13 mouse cellular contexts compared by ENCODE assay signal in genomic region chr9:16113936-16114642, GRCm38 (mm10).
DNase-seq lines count a peak whose midpoint lies in the region; ATAC-seq and TF ChIP-seq lines count a peak whose summit lies in the region.
"Had no signal": no experiment of that assay in that cellular context is flagged by ENCODE, and none has a peak within 500 bp of the region (broad histone marks: within the 10 kb centered on the region; RNA-seq: fewer than 3 reads in every experiment).

No protein-coding gene starts in this region.

- dilution Hi-C loops in CH12.LX (cut with MboI; ENCODE audit: extremely low pct_ligation_motif_present, extremely low pct_unique_long_range_greater_than_20kb, low sequenced_read_pairs) = no loop called here

- H3K79me2 ChIP-seq in CH12.LX (replicated peaks; ENCODE audit: control insufficient read depth, extremely low read depth, insufficient read depth, poor library complexity, severe bottlenecking) = no peaks in the 10 kb centered on the region

- H3K9ac ChIP-seq in heart, embryonic 16.5 days (ENCODE audit: low read length) = no peak overlapping the region
- no peak overlapping the region for H3K9ac ChIP-seq in heart, embryonic 11.5 days (ENCODE audit: low read depth, low read length)
- no peak overlapping the region for H3K9ac ChIP-seq in CH12.LX (ENCODE audit: insufficient read depth, low read depth)
- H3K9ac ChIP-seq in forebrain, embryonic 12.5 days = no peak overlapping the region
- H3K9ac ChIP-seq: embryonic facial prominence, embryonic 12.5 days; forebrain, postnatal 0 days; midbrain, embryonic 12.5 days had no signal

- H3K4me2 ChIP-seq in heart, embryonic 16.5 days (ENCODE audit: low read depth, low read length) = no peak overlapping the region
- H3K4me2 ChIP-seq in heart, embryonic 11.5 days = no peak overlapping the region
- H3K4me2 ChIP-seq in CH12.LX (ENCODE audit: insufficient read depth, low read depth, poor library complexity, severe bottlenecking) = no peak overlapping the region
- H3K4me2 ChIP-seq in forebrain, embryonic 12.5 days = no peak overlapping the region
- H3K4me2 ChIP-seq: embryonic facial prominence, embryonic 12.5 days; midbrain, embryonic 12.5 days had no signal

- no peaks in the 10 kb centered on the region for H3K27me3 ChIP-seq in heart, embryonic 16.5 days (ENCODE audit: control insufficient read depth, insufficient read depth, low read length)
- H3K27me3 ChIP-seq in heart, embryonic 11.5 days (ENCODE audit: control insufficient read depth, insufficient read depth, low read length) = no peaks in the 10 kb centered on the region
- no peaks in the 10 kb centered on the region for H3K27me3 ChIP-seq in CH12.LX (replicated peaks)
- H3K27me3 ChIP-seq in forebrain, embryonic 12.5 days = no peaks in the 10 kb centered on the region
- H3K27me3 ChIP-seq: embryonic facial prominence, embryonic 12.5 days; midbrain, embryonic 12.5 days had no signal

- no peaks in the 10 kb centered on the region for H3K36me3 ChIP-seq in heart, embryonic 16.5 days (ENCODE audit: control insufficient read depth, insufficient read depth)
- H3K36me3 ChIP-seq in heart, embryonic 11.5 days (ENCODE audit: control insufficient read depth, insufficient read depth, low read length) = no peaks in the 10 kb centered on the region
- H3K36me3 ChIP-seq in CH12.LX (replicated peaks in 1 of 2; ENCODE audit: control insufficient read depth in 1 of 2, insufficient read depth in 1 of 2, low read length in 1 of 2) = no peaks in the 10 kb centered on the region
- no peaks in the 10 kb centered on the region for H3K36me3 ChIP-seq in forebrain, embryonic 12.5 days (replicated peaks)
- H3K36me3 ChIP-seq: embryonic facial prominence, embryonic 12.5 days; midbrain, embryonic 12.5 days had no signal

- intact Hi-C loops in left cerebral cortex, postnatal 25 days (cut with DNase I) = loop anchor here (1.0 to 5.0 kb wide), 6 partner anchors 85 to 387 kb away; partner anchors contain the start of gene Fat3

- 70% methylated on average over 4 of the region's 4 CpGs for WGBS in heart, embryonic 16.5 days
- WGBS in heart, embryonic 11.5 days (ENCODE audit: insufficient replicate concordance) = 68% methylated on average over 4 of the region's 4 CpGs
- 90% methylated on average over 4 of the region's 4 CpGs for WGBS in forebrain, embryonic 12.5 days

- DNase-seq in CH12.LX (ENCODE audit: extremely low read depth) = peak; percentile 10
- peak; percentile 76 to 97 for DNase-seq in left cerebral cortex, postnatal 25 days (ENCODE audit: low spot score in 2 of 2)
- DNase-seq in embryo, embryonic 10.5 days (ENCODE audit: low spot score) = no peak
- no peak for DNase-seq in retina, embryonic 14.5 days (ENCODE audit: low spot score)
- DNase-seq: forebrain, postnatal 0 days; thymus, adult 18-20 months had no signal

- H3K4me3 ChIP-seq in heart, embryonic 16.5 days (ENCODE audit: low read length) = no peak overlapping the region
- H3K4me3 ChIP-seq in heart, embryonic 11.5 days (ENCODE audit: low read depth, low read length) = no peak overlapping the region
- H3K4me3 ChIP-seq in CH12.LX (replicated peaks in 1 of 3; ENCODE audit: low read depth in 2 of 3, low read length in 2 of 3, poor library complexity in 1 of 3) = no peak overlapping the region
- no peak overlapping the region for H3K4me3 ChIP-seq in forebrain, embryonic 12.5 days (replicated peaks)
- H3K4me3 ChIP-seq: embryonic facial prominence, embryonic 12.5 days; midbrain, embryonic 12.5 days had no signal

- TF ChIP-seq EP300 in CH12.LX (IDR thresholded peaks at IDR 0.05; ENCODE audit: low read length) = no peak

- no peak for TF ChIP-seq CTCF in CH12.LX (conservative IDR thresholded peaks at IDR 0.05 in 1 of 2, IDR thresholded peaks at IDR 0.05 in 1 of 2; ENCODE audit: low read depth in 2 of 2, low read length in 2 of 2)

- in situ Hi-C loops in CH12.LX (cut with MboI; ENCODE audit: low pct_ligation_motif_present, low pct_unique_long_range_greater_than_20kb, low sequenced_read_pairs) = no loop called here

- no peak for TF ChIP-seq RAD21 in CH12.LX (IDR thresholded peaks at IDR 0.05; ENCODE audit: low read depth, low read length)

- TF ChIP-seq POLR2A in CH12.LX (IDR thresholded peaks at IDR 0.05; ENCODE audit: low read depth, low read length) = no peak

- H3K27ac ChIP-seq in heart, embryonic 16.5 days (ENCODE audit: low read length) = peak overlapping the region; percentile 87
- no peak overlapping the region for H3K27ac ChIP-seq in heart, embryonic 11.5 days (ENCODE audit: low read depth, low read length)
- no peak overlapping the region for H3K27ac ChIP-seq in CH12.LX (ENCODE audit: insufficient read depth, low read depth)
- H3K27ac ChIP-seq in forebrain, embryonic 12.5 days = no peak overlapping the region
- H3K27ac ChIP-seq: embryonic facial prominence, embryonic 12.5 days; hindbrain, postnatal 0 days; midbrain, embryonic 12.5 days had no signal

- peaks cover 3% of the 10 kb centered on the region; the same call in 1 of the 2 replicates for H3K9me3 ChIP-seq in heart, embryonic 16.5 days (replicated peaks; ENCODE audit: control insufficient read depth, low read length)
- H3K9me3 ChIP-seq in heart, embryonic 11.5 days (replicated peaks; ENCODE audit: control insufficient read depth, low read length) = no peaks in the 10 kb centered on the region
- H3K9me3 ChIP-seq in CH12.LX (replicated peaks; ENCODE audit: low read length) = peaks cover 2% of the 10 kb centered on the region
- H3K9me3 ChIP-seq in forebrain, embryonic 12.5 days = no peaks in the 10 kb centered on the region
- H3K9me3 ChIP-seq: embryonic facial prominence, embryonic 12.5 days; midbrain, embryonic 12.5 days had no signal

- peaks cover 11% of the 10 kb centered on the region for H3K4me1 ChIP-seq in heart, embryonic 16.5 days (ENCODE audit: control insufficient read depth, insufficient read depth, low read length)
- peaks cover 8% of the 10 kb centered on the region for H3K4me1 ChIP-seq in heart, embryonic 11.5 days (ENCODE audit: control insufficient read depth, insufficient read depth, low read length)
- H3K4me1 ChIP-seq in CH12.LX (ENCODE audit: control insufficient read depth in 1 of 2, insufficient read depth in 2 of 2) = peaks cover 0 to 4% of the 10 kb centered on the region in 2 experiments; a peak in 1 of 4 replicates
- H3K4me1 ChIP-seq in forebrain, embryonic 12.5 days = no peaks in the 10 kb centered on the region
- H3K4me1 ChIP-seq: embryonic facial prominence, embryonic 12.5 days; midbrain, embryonic 12.5 days had no signal

- ATAC-seq in heart, embryonic 16.5 days (replicated peaks; ENCODE audit: extremely low read depth, insufficient read depth, low FRiP score) = 0 out of 2 replicates have a peak, but pooled peaks have one; percentile 28
- no peak for ATAC-seq in heart, embryonic 11.5 days (replicated peaks; ENCODE audit: insufficient number of reproducible peaks, low FRiP score, low TSS enrichment)
- ATAC-seq in granulocyte monocyte progenitor cell, adult 5-6 weeks (replicated peaks; ENCODE audit: poor library complexity, severe bottlenecking) = peak; percentile 84
- no peak for ATAC-seq in forebrain, embryonic 12.5 days (ENCODE audit: low FRiP score)
- ATAC-seq: forebrain, postnatal 0 days had no signal

TF ChIP-seq in CH12.LX, 34 proteins besides CTCF, POLR2A, EP300 and RAD21:
- no peak for TF ChIP-seq TBP (conservative IDR thresholded peaks at IDR 0.05; ENCODE audit: low read depth, low read length)

Comparison
In these comparisons a context has a peak if more than half of its experiments do, and no peak if none do; other contexts are left out.
1. ATAC-seq: peak in heart, embryonic 16.5 days (single experiment) and granulocyte monocyte progenitor cell, adult 5-6 weeks (single experiment); none in heart, embryonic 11.5 days (single experiment) and forebrain, embryonic 12.5 days (single experiment).
2. DNase-seq: peak in CH12.LX (single experiment) and left cerebral cortex, postnatal 25 days (2 of 2); none in embryo, embryonic 10.5 days (single experiment) and retina, embryonic 14.5 days (single experiment).